Mouse (Mus musculus): ENCODE measurements around the gene Afg1l. TPM values are rescaled to one million over a fixed set of nuclear protein-coding genes. Genes with fewer than 3 reads are reported as not detected.
A peak's percentile ranks its signal among the peaks of the same experiment; 100 is the strongest.

Gene Afg1l
- total RNA-seq, 2 experiments from 2014 or later = 31.8 to 31.9 TPM

DNA sequence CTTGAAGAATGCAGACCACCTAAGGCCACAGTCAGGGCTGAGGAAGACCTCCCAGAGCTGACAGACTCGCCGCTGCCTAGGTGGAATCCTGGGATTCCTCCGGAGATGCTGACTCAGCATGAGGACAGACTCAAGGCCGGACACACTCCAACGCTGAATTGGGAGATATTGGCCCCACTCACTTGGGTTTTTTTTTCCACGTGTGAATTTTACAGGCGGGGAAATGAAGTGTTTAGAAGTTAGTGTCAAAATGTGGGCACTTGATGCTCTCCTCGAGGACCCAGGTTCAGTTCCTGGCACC, 169.7 kb downstream of the Afg1l start:
- no peak for DNase-seq
- intact Hi-C loops (cut with DNase I) = loop anchor here (1.0 to 2.0 kb wide), 2 partner anchors 329 to 426 kb away; no protein-coding TSS in a partner anchor

DNA sequence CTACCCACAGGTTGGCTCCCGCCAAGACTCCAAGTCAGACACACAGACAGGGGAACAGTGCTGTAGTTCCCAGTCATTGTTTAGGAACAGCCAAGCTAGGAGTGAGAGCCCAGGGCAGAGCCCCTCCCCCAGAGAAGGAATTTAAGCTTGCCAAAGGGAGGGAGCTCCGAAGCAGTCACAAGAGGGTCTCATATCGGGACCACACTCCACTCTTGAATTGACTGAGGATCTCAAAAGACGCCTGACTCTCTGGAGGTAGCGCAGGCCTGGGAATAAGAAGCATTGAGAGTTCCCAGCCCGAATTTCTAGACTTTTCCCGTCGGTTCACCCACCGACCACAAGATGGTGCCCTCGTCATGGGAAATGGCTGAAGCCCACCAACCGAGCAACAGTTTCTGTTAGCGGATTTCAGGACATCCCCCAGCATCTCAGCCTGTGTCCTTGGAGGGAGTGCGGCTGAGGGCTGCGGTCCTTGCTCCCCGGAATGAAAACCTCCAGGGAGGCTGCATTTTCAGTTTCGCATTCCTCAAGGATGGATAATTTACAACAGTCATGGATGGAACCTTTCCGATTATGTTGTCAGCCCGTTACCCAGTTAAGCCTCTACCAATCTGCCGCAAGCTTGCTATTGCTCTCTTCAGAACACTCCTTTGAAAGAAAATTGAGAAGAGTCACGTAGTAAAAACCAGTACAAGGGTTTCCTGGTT, 170.2 kb downstream of the Afg1l start:
- intact Hi-C loops (cut with DNase I) = loop anchor here (1.0 to 2.0 kb wide), 2 partner anchors 329 to 427 kb away; no protein-coding TSS in a partner anchor
- peak; percentile 79 to 87 for DNase-seq

DNA sequence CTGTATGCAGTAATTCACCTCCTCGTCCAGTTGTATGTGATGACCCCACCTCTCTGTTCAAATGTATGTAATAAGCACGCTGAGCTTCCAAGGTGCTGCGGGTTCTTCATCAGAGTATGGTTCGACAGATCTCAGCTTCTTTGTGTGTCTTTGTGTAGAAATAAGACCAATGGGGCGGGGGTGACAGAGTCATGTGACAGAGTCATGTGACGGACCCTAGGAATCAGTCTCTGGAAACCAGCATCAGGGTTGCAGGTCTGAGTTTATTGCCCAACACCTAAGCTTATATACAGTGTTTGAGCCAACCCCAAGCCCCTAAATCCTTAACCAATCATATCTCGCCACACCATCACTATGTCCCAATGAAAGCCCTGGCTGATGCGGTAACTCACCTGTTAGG, 171.9 kb downstream of the Afg1l start:
- DNase-seq = no peak
- intact Hi-C loops (cut with DNase I) = no loop called here

DNA sequence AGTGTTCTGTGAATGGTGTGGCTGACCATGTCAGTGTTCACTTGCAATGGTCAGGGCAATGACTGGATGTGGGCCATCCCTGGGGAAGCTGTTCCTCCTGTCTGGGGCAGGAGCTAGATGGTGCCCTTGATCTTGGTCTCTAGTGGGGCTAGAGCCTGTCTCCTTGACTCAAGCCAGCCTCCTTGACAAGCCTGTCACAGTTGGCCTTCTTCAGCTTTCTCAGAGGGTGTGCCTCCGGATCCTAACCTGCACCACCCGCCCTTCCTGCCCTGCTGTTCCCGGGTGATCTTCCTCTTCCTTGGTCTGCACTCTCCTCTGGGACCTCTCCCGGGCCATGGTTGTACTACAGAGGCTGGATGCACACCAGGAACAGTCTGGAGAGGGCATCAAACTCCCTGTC, 177.6 kb downstream of the Afg1l start:
- no peak for DNase-seq
- intact Hi-C loops (cut with DNase I) = no loop called here

DNA sequence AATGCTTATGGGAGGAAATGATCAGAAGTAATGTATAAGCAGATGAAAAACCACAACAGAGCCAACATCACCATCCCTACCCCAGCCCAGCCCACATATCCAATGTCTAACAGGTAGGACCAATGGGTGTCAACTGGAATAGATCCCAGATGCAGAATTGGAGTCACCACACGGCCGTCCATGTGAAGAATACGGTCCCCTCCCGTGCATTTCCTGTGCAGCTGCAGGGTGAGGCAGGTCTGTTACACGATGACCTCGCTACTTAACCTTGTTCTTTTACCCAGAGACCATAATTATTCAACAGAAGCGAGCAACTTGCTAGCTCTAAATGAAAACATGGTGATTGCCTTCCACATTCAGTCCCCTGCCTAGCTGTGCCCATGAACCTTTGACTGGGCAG, 178.4 kb downstream of the Afg1l start:
- no peak for DNase-seq
- intact Hi-C loops (cut with DNase I) = loop anchor here (5.0 to 10.0 kb wide), 2 partner anchors 613 to 785 kb away; partner anchors contain the start of gene Cd164

DNA sequence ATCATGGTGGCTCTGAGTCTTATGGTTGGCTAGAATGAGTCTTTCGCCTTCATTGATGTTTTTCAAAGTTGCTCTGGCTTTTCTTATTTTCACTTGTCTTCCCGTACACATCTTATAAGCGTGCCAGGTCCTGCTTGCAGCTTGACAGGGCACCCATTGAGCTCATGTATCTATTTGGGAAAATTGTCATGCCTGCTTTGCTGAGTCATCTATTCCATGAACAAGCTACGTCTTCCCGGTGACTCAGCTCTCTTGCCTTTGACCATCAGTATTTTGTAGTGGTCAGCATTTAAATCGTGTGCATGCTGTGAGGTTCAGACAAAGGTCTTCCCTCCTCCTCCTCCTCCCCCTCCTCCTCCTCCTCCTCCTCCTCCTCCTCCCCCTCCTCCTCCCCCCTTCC, 178.9 kb downstream of the Afg1l start:
- intact Hi-C loops (cut with DNase I) = loop anchor here (5.0 to 10.0 kb wide), 2 partner anchors 612 to 785 kb away; partner anchors contain the start of gene Cd164
- DNase-seq = no peak

DNA sequence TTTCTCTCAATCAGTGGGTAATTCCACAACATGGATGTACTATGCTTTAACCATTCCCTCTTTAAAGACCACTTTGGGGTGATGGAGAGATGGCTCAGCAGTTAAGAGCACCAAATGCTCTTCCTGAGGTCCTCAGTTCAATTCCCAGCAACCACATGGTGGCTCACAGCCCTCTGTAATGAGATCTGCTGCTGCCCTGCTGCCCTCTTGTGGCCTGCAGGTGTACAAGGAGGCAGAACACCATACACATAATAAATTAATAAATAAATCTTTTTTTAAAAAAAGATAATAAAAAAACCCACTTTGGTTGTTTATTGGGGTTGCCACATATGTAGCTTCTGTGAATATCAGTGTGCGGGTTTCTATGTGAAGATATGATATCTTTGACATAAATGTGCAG, 180.4 kb downstream of the Afg1l start:
- intact Hi-C loops (cut with DNase I) = loop anchor here (5.0 to 10.0 kb wide), 2 partner anchors 611 to 783 kb away; partner anchors contain the start of gene Cd164
- DNase-seq = no peak

DNA sequence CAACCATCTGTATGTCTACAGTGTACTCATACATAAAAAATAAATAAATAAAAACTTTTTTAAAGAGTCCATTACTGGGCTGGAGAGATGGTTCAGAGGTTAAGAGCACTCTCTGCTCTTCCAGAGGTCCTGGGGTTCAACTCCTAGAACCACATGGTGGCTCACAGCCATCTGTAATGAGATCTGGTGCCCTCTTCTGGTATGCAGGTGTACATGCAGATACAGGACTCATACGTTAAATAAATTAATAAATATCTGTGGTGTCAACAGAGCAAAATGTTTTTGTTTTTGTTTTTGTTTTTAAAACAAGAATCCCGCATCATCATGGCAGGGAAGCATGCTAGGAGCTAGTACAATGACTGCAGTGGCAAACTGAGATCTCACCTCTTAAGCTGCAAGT, 181.3 kb downstream of the Afg1l start:
- intact Hi-C loops (cut with DNase I) = loop anchor here (5.0 to 10.0 kb wide), 2 partner anchors 610 to 782 kb away; partner anchors contain the start of gene Cd164

DNA sequence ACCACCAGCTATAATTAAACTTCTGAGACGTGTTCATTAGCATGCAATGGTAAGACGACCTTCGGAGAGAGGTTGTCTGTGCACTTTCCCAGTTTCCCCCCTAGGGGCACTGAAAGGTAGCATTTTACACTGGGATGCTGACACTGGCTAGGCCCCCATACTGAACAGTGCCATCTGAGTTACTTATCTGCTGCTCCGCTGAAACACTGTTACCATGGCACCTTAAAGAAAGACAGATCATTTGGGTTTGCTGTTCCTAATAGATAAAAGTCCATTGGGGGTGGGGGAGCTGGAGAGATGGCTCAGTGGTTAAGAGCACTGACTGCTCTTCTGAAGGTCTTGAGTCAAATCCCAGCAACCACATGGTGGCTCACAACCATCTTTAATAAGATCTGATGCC, 181.8 kb downstream of the Afg1l start:
- intact Hi-C loops (cut with DNase I) = loop anchor here (5.0 to 10.0 kb wide), 2 partner anchors 609 to 782 kb away; partner anchors contain the start of gene Cd164

More for the DNA sequence above, 181.3 kb downstream of the Afg1l start:
- DNase-seq = no peak

DNA sequence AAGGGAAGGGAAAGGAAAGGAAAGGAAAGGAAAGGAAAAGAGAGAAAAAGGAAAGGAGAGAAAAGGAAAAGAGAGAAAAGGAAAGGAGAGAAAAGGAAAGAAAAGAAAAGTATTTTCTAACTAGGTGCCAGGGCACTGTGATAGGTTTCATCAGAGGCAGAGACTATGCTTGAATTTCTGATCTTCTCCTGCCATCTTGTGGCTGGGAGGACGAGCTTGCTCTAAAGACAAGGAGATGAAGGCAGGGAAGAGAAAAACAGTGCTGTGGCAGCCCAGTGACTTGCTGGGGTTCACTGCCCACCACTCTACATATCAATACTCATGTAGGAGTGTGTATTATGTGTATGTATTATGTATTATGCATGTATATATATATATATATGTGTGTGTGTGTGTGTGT, 183.3 kb downstream of the Afg1l start:
- peak in 1 of 2 experiments; percentile 28 for DNase-seq
- intact Hi-C loops (cut with DNase I) = loop anchor here (5.0 to 10.0 kb wide), 2 partner anchors 608 to 780 kb away; partner anchors contain the start of gene Cd164

More for the DNA sequence above, 181.8 kb downstream of the Afg1l start:
- DNase-seq = no peak

DNA sequence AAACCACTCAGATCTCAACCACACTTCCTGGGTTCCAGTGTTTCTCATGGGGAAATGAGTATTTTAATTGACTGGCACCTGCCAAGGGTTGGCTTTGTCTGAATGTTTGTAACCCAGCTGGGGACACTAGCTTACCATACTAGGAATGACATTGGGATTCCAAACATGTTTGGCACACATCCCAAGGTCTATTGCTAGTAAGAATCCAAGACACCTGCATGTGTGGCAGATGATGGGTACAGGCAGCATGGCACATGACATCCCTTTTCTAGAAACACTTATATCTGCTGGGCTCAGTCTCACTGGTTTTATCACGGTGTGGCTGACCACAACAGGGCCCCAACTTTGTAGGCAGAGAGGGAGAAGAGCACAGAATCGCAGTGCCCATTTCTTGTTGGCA, 184.0 kb downstream of the Afg1l start:
- DNase-seq = no peak
- intact Hi-C loops (cut with DNase I) = loop anchor here (1.0 to 10.0 kb wide), 4 partner anchors 222 to 780 kb away; partner anchors contain the start of gene Cd164

DNA sequence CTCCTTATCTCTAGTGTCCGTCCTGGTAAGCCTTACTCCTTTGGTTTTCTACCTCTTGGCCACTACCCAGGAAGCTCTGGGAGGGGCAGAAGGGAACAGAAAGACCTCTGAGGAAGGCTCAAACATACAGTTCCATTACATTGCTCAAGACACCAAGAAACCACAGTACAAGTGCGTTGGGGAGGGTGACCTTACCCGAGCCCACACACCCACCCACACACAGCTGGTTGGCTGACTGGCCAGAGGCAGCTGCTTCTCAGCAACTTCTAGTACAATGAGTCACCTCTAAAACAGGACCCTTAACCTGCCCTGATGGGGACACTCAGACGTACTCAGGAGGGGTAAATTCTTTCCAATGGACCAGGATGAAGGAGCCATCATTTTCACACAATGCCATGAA, 184.5 kb downstream of the Afg1l start:
- no peak for DNase-seq
- intact Hi-C loops (cut with DNase I) = loop anchor here (1.0 to 10.0 kb wide), 5 partner anchors 222 to 779 kb away; partner anchors contain the start of gene Cd164

DNA sequence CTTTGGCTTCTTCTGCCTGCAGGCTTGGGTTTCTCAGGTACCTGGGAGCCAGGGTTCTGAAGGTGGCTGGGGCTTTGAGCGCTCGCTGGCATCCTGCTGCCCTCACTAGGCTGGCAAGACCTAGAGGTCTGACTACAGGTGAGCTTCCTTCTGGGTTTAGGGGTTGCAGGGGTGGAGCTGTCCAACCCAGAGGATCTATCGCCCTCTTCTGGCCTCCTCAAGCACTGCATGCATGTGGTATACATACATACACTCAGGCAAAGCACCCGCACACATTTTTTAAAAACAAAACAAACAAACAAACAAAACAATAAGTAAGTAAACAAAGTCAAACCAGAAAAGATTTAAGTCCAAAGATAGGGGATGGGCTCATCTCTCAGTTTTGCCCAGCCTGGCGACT, 187.0 kb downstream of the Afg1l start:
- intact Hi-C loops (cut with DNase I) = loop anchor here (5.0 to 10.0 kb wide), 3 partner anchors 219 to 777 kb away; partner anchors contain the start of gene Cd164
- DNase-seq = peak; percentile 44 to 71

DNA sequence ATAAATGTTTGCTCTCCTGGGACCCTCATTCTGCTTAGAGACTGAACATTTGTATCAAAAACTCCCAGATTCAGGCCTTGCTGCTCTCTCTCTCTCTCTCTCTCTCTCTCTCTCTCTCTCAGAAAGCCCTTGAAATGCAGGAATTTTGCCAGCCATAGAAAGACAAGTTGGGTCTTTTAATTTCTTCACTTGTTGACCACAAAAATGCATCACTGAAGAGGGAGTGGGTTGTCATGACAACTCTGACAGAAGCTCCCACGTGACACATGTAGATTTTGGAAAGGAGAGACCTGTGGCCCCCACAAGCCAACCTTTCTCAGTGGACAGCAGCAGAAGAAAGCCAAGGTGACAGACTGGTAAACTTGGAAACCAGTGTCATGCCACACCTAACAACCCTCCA, 190.7 kb downstream of the Afg1l start:
- DNase-seq = no peak
- intact Hi-C loops (cut with DNase I) = no loop called here

DNA sequence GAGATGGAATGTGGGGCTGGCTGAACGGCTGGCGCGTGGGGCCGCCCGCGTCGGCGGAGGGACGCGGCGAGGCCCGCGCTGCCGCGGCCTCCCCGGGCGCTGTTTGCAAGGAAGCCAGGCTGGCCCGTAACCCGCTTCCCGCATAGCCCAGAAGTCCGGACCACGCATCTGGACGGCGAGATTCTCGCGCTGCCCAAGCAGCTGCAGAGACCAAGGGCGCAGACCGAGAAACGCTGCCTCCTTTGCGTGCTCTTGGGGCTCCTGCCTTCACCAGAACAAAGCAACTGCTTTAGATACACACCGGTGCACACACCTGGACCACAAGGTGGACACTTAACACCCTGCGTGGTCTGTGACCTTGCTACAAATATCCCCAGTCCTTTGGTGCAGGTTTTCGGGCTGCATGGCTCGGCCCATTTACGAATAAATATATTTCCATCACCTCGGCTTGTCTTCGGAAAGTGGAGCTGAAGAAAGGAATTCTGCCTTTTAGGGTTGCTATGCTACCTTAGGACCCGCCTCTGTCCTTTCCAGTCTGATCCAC, 200.0 kb downstream of the Afg1l start:
- intact Hi-C loops (cut with DNase I) = loop anchor here (5.0 kb wide), 4 partner anchors 186 to 391 kb away; no protein-coding TSS in a partner anchor
- DNase-seq = no peak

DNA sequence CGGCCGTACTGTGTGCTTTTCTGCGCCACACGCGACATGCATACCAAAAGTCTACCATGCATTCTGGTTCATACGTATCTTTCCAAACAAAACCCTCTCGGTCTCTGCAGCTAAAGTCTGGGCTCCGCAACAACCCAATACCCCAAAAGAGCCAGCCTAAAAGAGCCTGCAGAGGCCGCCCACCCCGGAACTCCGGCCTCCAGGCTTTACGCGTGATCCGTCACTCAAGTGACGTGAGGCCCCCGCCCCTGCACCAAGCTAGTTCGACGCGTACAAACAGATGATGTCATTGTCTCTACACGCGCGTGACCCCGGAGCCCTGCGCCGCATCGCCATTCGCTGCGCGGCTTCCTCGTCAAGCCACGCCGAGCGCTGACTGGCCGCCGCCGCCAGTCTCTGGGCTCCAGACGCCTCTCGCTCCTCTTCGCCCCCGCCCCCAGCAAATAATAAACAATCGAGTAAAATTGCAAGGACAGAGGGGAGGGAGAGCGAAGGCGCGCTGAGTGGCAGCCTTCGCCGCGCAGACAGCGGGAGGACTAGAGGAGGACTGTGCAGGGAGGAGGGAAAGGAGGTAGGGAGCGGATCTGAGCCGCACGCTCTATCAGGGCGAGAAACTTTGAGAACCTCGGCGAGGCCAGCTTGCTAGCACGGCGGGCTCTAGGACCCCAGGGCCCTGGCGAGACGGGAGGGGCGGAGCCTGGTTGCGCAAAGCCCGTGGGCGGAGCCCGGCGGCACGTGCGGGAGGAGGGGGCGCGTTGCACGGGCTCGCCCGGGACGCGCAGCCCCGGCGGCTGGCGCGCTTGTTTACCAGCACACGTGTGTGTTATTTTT, 200.7 kb downstream of the Afg1l start:
- intact Hi-C loops (cut with DNase I) = loop anchor here (5.0 kb wide), 4 partner anchors 185 to 390 kb away; no protein-coding TSS in a partner anchor

DNA sequence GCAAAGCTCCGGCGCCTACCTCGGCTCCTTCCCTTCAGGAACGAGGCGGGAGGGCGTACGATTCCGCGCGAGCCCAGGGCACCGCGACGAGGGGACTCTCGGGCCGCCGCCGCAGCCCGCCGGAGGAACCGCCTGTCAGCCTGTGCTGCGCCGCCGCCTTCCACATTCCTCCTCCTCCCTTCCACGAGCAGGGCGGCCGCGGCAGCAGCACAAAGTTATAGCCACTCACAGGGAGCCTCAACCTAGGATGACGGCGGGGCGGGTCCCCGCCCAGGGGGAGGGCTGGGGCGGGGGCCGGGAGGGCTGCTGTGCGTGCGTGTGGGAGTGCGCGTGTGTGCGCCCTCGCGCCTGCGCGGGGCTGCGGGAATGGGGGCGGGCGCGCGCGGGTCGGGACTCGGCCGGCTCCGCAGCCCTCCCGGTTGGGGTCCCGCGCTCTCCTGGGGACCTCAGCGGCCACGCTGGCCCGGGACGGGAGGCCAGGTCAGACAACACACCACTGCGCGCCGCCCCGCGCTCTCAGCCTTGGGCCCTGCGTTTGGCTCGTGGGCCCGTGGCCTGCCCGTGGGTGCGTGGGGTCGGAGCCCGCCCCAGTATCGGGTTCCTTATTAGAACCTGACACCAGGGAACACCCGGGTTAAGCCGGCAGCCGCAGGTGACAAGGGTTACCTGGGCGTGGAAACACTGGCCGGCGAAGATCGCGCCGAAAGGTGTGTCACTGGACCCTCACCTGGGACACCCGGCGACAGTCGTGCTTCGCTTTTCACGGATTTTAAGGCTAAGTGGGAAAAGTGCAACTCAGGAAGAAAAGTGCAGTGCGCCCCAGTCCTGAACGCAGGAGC, 201.6 kb downstream of the Afg1l start, which contains the start of gene Foxo3:
TSS of gene Foxo3 (minus strand) at position 249 of the 839 bp plus-strand sequence.
- intact Hi-C loops (cut with DNase I) = loop anchor here (5.0 kb wide), 4 partner anchors 184 to 389 kb away; no protein-coding TSS in a partner anchor

More for the DNA sequence above, 200.7 kb downstream of the Afg1l start:
- DNase-seq = peak; percentile 96 to 98

DNA sequence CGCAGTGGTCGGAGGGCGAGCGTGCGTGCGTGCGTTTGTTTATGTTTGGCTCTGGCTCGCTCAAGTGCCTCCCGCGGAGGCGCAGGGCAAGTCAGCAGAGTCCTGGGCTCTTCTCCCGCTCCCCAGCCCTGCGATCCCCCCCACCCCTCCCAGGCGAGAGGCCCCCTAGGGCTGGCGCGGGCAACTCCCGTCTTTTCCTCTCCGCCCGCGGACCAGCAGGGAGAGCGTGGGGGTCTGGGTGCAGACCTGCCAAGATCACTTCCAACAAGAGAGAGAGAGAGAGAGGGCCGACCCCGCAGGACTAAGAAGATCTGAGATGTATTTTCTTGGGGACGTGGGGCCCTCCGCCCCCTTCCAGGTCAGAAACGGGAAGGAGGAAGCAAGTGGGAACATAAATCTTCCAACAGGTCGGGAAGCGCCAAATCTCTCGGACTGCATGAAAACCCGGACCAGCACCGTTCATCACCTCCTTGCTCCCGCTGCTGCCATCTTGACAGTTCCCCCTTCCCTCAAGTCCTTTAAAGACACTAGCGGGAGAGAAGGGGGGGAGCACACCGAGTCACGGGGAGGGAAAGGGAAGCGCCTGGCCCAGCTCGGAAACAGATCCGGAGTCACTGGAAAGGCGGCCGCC, 202.4 kb downstream of the Afg1l start:
- DNase-seq = peak in 1 of 2 experiments; percentile 53
- intact Hi-C loops (cut with DNase I) = loop anchor here (2.0 to 5.0 kb wide), 7 partner anchors 25 to 389 kb away; no protein-coding TSS in a partner anchor

More for the DNA sequence above, 201.6 kb downstream of the Afg1l start, which contains the start of gene Foxo3:
- peak; percentile 87 to 92 for DNase-seq
